Mouse (Mus musculus) adrenal gland, adult 2 months (tissue): Measurements from ENCODE around the gene Ppcdc. TPM values are rescaled to one million over a fixed set of nuclear protein-coding genes. Genes with fewer than 3 reads are reported as not detected.

Source experiments
- DNase-seq: peaks from one replicate; pipeline ENCODE4 v3.0.0; 2021
- polyA plus RNA-seq: library from polyadenylated mRNA; depleted of rRNA; stranded (reverse); fragments of >200 nt; gene quantifications from 2 replicates; pipeline ENCODE4 v1.2.3, GENCODE M21; 2012; rRNA removed
- total RNA-seq, 2 experiments: library from RNA; stranded (reverse); gene quantifications; 2 replicates each; pipeline ENCODE4 v1.2.3; 2021

Ppcdc gene
- total and polyA plus RNA-seq, 3 experiments, result 21.7 to 43.9 (median 21.9) TPM

DNA sequence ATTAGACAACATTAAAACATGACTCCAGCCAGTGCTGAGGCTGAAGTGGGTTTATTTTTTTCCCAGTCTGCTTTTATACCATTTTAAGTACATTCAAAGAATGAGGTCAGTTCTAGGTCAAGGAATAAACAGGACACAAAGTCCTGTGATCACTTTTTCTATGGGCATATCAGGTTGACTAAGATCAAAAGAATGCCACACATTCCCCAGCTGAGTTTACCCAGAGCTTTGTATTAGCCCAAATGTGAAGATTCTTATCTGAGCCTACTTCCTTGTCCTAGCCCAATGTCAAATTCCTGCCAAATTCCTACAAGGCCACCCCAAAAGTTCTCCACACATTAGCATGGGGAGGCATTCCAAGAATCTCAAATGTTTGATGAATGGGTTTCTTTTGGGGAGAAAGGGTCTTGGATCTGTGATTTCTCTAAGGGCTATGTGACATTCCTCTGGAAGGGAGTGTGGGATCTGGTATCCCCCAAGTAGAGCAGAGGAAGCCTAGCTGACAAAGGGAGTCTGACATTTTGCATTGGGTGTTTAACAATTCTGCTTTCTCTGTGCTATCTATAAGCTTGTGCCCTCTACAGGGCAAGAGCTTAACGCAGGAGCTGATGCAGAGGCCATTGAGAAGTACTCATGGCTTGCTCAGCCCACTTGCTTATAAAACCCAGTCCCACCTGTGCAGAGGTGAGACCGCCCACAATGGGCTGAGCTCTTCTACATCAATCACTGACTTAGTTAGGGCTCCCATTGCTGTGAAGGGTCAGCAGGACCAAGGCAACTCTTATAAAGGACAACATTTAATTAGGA lies 85.3 kb downstream of the Ppcdc start:
- no peak for DNase-seq

- no peak for DNase-seq
Observed at GRCm38 (mm10) chr9:57351277-57351676, 88.6 kb downstream of the Ppcdc start.

- DNase-seq, result no peak
Observed at GRCm38 (mm10) chr9:57345902-57346301, 94.0 kb downstream of the Ppcdc start.

DNA sequence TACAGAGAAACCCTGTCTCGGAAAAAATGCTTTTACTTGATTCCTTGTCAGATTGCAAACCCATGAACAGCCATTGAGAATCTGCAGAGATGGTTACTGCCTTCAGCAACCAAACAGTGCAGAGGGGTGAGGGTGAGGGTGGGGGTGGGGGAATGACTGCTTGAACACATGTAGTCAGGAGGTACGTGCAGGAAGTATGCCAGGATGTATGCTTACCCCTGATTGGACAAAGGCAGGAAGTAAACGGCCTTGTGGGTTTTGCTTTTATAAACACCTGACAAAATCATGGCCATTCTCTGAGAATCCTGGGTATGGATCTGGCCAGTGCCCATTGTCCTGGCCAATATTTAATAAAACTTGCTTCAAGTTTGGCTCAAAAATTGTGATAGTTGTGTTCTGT lies 96.2 kb downstream of the Ppcdc start:
- DNase-seq, result no peak

DNA sequence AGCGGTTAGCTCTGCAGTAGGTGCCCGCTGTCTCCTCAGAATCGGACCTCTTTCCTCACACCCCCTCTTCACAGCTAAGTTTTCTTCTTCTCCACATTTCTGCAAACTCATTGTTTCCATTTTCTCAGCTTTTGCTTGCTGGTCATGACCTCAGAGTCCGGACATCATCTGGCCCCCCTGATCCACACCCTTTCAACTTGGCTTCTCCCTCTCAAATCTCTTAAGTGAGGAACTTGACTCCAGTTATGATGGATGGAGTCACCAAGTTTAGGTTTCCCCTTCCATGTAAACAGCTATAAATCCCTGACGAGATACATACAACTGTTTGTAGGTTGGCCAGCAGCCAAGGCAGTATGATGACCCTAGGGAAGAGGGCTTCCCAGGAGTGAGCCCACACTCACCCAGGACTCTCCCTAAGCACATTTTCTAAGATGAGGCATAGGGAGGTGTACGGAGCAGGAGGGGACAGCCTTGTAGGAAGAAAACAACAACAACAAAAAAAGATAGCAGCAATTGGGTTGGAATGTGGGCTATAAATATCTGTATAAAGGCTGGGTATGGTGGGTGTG lies 96.9 kb downstream of the Ppcdc start:
- no peak for DNase-seq

GRCm38 (mm10) chr9:57342186-57342585 lies 97.7 kb downstream of the Ppcdc start:
- DNase-seq, result no peak

- no peak for DNase-seq
Observed at GRCm38 (mm10) chr9:57340361-57340760, 99.6 kb downstream of the Ppcdc start.

DNA sequence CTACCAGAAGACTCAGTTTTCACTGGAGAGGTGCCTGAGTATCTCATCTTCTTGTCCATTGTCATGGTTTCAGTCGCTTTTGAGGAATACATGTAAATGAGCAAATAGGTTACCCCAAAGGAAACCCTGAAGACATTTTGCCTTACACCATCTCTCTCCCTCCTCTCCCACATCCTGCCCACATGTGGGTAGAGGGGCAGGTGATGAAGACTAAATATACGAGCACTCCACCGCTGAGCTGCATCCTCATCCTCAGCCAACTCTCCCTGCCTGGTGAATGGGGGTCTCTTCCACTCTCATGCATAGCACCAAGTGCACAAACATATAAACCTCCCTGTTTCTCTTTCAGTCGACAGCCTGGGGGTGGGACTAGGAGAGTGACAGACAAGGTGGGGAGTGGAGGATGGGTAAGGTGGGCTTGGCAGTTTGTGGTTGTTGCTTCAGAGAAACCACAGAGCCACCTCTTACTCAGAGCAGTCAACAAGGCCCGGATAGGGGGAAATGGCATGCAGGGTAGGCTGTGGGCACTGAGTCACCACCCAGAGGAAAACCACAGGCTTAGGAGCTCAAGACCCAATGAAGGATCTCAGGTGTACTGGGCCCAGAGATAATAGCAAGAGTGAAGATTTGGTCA lies 100.2 kb downstream of the Ppcdc start:
- DNase-seq, result no peak

DNA sequence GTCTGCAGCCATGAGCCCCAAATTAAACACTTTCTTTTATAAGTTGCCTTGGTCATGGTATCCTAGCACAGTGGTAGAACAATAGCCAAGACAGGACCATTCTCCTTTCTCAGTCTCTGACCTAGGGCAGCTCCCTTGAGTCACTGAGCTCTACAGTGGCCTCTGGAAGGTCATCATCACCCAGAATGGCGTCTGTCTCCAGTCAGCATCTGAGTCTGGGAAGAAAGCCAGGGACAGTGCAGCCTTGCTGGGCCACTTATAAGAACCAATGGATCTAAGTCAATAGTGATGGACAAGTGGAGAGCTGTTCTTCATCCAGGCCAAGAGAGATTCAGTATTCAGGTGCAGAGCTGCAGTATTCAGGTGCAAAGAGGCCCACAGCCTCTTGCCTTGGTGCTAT lies 101.2 kb downstream of the Ppcdc start:
- peak; percentile 53 for DNase-seq

Other genes starting within 250 kb of the Ppcdc start
- gene Trcg1, start 203.6 kb downstream of the Ppcdc start, total RNA-seq, result not detected
- not detected in 2 replicates for gene Trcg1, start 203.6 kb downstream of the Ppcdc start, polyA plus RNA-seq
- 10 to 100 TPM; 40.5 to 53.8 TPM for gene 1700017B05Rik, start 177.5 kb downstream of the Ppcdc start, total RNA-seq
- gene 1700017B05Rik, start 177.5 kb downstream of the Ppcdc start, polyA plus RNA-seq, result 33.0 and 42.8 TPM in 2 replicates
- 10 to 100 TPM in 1 of 2 experiments, 1 to 10 TPM in 1; 8.4 to 18.1 TPM for gene Scamp5, start 27.9 kb upstream of the Ppcdc start, total RNA-seq
- gene Scamp5, start 27.9 kb upstream of the Ppcdc start, polyA plus RNA-seq, result 21.0 and 21.7 TPM in 2 replicates
- gene Rpp25, start 63.9 kb upstream of the Ppcdc start, total RNA-seq, result 1 to 10 TPM; 1.6 to 5.8 TPM
- gene Rpp25, start 63.9 kb upstream of the Ppcdc start, polyA plus RNA-seq, result 6.1 and 6.3 TPM in 2 replicates
- 100 to 1,000 TPM; 430 to 653 TPM for gene Cox5a, start 81.2 kb upstream of the Ppcdc start, total RNA-seq
- gene Cox5a, start 81.2 kb upstream of the Ppcdc start, polyA plus RNA-seq, result 880 and 1,121 TPM in 2 replicates
- gene Fam219b, start 97.4 kb upstream of the Ppcdc start, total RNA-seq, result 10 to 100 TPM; 19.3 to 33.8 TPM
- gene Fam219b, start 97.4 kb upstream of the Ppcdc start, polyA plus RNA-seq, result 45.8 and 61.8 TPM in 2 replicates
- gene Mpi, start 112.6 kb upstream of the Ppcdc start, total RNA-seq, result 10 to 100 TPM; 35.6 to 41.8 TPM
- 23.1 and 29.0 TPM in 2 replicates for gene Mpi, start 112.6 kb upstream of the Ppcdc start, polyA plus RNA-seq
- gene Scamp2, start 120.8 kb upstream of the Ppcdc start, total RNA-seq, result 10 to 100 TPM; 65.7 to 72.3 TPM
- gene Scamp2, start 120.8 kb upstream of the Ppcdc start, polyA plus RNA-seq, result 81.1 and 94.0 TPM in 2 replicates
- gene Ulk3, start 149.3 kb upstream of the Ppcdc start, total RNA-seq, result 10 to 100 TPM; 11.0 to 14.7 TPM
- 20.7 and 23.0 TPM in 2 replicates for gene Ulk3, start 149.3 kb upstream of the Ppcdc start, polyA plus RNA-seq
- gene Cplx3, start 166.2 kb upstream of the Ppcdc start, total RNA-seq, result not detected
- gene Cplx3, start 166.2 kb upstream of the Ppcdc start, polyA plus RNA-seq, result not detected in 2 replicates
- gene Lman1l, start 180.7 kb upstream of the Ppcdc start, total RNA-seq, result not detected
- gene Lman1l, start 180.7 kb upstream of the Ppcdc start, polyA plus RNA-seq, result not detected in 2 replicates
- 10 to 100 TPM; 61.1 to 95.5 TPM for gene Csk, start 213.5 kb upstream of the Ppcdc start, total RNA-seq
- 75.0 and 80.2 TPM in 2 replicates for gene Csk, start 213.5 kb upstream of the Ppcdc start, polyA plus RNA-seq
- 1 to 10 TPM in 1 of 2 experiments, not detected in 1; 1.6 TPM for gene Cyp1a2, start 243.6 kb upstream of the Ppcdc start, total RNA-seq
- 0.24 TPM in 1 of 2 replicates, not detected in the other for gene Cyp1a2, start 243.6 kb upstream of the Ppcdc start, polyA plus RNA-seq
- gene Cyp1a1, start 247.8 kb upstream of the Ppcdc start, total RNA-seq, result under 1 TPM; 0.28 to 0.61 TPM
- gene Cyp1a1, start 247.8 kb upstream of the Ppcdc start, polyA plus RNA-seq, result 0.07 and 0.18 TPM in 2 replicates